Mouse (Mus musculus): ENCODE data around the gene Defb25. TPM values are rescaled to one million over a fixed set of nuclear protein-coding genes. Genes with fewer than 3 reads are reported as not detected.
"Not testable (repeated sequence)": the region's sequence is repeated elsewhere in the genome, so short reads cannot be mapped to it uniquely, and the experiment has no call there.

The Defb25 gene
- polyA plus RNA-seq (2015; fragmentation: Nextera tagmentation; extraction: Ambion mirVana), result 1.6 and 2.1 TPM in 2 replicates

DNA sequence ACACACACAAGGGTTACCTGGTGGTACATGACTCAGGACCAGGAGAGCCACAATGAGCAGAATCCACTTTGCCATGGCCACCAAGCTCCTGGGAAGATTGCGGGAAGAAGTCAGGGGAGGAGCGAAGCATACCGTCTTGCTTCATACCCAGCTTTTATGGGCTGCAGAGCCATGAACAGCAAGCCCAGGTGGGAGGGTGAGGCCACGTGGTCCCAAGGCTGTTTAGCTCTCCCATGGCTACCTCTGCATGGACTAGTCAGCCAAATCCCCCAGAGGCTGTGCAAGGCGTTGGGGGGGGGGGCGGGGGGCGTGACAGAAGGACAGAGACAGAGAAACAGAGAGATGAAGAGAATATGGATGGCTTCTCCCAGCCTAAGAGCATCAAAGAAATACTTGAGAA lies at the start of gene Defb25:
Gene Defb25, minus strand, starts transcription at position 101 of the 400 bp plus-strand sequence.
- DNase-seq (ENCODE audit: low spot score), result no peak

- no peak for DNase-seq (ENCODE audit: low spot score)
These were observed 49.3 kb upstream of the Defb25 start for GRCm38 (mm10) chr2:152672166-152672565.

GRCm38 (mm10) chr2:152671642-152671999 lies 48.8 kb upstream of the Defb25 start:
- DNase-seq (ENCODE audit: low spot score), result peak; percentile 77

GRCm38 (mm10) chr2:152670983-152671641 lies 48.3 kb upstream of the Defb25 start:
- peak; percentile 91 for DNase-seq (ENCODE audit: low spot score)

DNA sequence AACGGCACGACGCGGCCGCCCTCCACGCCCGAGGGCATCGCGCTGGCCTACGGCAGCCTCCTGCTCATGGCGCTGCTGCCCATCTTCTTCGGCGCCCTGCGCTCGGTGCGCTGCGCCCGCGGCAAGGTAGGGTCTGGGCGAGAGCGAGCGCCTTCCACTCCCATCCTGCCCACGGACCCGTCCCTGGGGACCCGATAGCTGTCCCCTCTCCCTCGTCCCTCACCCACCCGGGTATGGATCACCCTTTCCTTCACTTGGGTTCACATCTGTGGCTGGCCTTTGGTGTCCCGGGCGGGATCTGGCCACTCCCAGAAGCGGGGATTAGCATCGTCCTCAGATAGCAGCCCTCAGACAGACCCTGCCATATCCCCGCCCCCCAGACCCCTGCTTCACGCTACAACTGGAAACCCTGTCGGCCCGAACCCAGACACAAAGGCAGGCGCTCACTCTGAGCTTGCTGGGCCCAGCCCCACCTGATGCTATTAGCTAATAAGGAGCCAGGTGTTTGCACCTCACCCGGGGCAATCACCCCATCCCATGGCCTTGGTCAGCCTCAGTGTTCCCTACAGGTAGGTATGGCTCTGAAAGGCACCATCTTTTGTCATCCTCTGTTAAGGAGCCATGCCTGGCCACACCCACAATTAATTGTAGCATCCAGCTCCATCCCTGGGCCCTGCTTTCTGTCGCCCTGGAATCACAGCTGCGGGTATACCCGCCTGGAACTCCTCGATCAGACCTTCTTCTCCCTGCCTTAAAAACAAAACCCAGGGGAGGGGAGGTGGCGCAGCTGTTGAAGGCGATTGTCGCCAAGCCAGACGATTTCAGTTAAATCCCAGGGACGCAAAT lies 47.0 kb upstream of the Defb25 start:
- peak; percentile 16 for DNase-seq (ENCODE audit: low spot score)

DNA sequence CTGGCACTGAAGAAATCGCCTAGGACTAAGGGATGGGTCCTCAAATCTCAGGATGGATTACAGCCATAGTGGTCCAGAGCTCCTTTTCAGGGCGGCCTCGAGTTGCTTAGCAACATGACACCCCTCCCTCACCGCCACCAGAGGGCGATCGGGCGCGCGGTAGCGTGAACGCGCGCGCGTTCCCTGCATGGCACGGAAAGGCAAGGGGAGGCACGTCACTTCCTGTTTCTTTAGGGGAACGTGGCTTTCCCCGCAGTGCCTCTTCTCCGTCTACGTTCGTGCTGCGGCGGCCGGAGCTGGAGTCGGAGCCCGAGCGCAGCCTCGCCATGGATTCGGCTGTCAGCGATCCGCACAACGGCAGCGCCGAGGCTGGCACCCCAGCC lies 46.4 kb upstream of the Defb25 start, which contains the start of gene H13:
Gene H13, plus strand, starts transcription at position 206 of the 383 bp plus-strand sequence.
- peak; percentile 97 for DNase-seq (ENCODE audit: low spot score)

- DNase-seq (ENCODE audit: low spot score), result not testable (repeated sequence)
These were observed 43.3 kb upstream of the Defb25 start for GRCm38 (mm10) chr2:152666191-152666590.

DNA sequence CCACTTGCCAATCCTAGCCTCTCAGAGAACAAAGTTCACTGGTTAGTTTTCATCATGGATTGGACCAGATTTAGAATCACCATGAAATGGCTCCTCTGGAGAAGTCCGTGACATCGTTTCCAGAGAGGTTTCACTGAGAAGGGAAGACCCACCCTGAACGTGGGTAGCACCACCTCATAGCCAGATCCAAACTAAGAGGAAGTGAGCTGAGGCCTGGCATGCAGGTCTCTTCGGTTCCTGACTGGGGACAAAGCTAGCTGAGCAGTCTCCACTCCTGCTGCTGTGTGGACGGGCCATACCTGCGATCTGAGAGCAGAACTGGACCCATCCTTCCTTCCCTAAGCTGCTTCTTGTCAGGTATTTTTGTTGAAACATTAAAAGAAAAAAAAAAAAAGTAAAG lies 38.3 kb upstream of the Defb25 start:
- DNase-seq (ENCODE audit: low spot score), result no peak

DNA sequence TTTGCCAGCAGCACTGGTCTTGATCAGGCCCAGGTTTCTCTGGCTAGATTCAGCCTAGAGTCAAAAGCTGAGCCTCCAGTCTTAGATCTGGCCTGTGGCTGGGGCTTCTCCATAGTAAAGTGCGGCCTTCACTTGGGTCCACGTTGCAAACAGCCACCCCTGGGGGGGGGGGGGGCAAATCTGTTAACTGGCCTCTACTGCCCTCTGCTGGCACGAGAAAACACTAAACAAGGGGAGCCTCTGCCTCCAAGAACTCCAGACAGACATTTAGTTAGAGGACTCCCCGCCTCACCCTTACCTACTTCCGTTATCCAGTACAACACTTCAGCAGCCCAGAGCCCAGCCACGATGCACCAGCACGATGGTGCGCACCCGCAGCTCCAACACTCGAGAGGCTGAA lies 34.5 kb upstream of the Defb25 start:
- peak; percentile 7 for DNase-seq (ENCODE audit: low spot score)

DNA sequence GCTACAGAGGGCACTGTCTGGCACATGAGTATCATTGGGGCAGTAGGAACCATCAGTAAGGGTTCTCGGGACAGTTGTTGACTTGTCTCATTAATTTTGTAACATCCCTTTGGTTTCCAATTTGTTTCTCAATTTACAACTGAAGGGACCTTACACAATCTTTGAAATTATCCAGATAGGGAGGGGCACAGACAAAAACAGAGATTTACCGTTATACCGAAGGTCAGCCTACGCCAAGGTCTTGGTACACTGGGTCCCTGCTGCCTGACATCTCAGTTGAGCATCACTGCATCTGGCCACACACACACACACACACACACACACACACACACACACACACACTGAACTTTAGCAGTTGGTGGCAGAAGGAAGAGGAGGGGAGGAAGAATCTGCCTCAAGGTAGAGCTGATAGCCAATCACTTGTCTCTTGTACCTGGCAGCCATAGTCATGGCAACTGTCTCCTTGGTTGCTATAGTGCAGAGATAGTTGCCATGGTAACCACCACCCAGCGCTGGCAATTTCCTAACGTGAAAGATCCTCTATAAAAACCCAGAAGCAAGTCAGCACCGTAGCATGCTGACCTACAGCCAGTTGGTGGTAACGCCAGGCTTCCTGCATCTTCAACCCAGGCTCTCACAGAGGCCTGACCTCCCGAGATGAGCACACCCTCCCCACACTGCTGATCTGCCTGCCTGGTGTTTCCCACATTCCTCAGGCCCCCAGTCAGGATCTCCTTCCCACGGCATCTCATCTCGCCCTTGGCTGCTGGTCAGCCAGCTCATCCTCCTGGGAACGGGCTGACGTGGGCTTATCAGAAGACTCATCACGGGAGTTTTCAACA lies 31.2 kb upstream of the Defb25 start:
- peak; percentile 20 for DNase-seq (ENCODE audit: low spot score)

GRCm38 (mm10) chr2:152652901-152653620 lies 30.2 kb upstream of the Defb25 start:
- no peak for DNase-seq (ENCODE audit: low spot score)

DNA sequence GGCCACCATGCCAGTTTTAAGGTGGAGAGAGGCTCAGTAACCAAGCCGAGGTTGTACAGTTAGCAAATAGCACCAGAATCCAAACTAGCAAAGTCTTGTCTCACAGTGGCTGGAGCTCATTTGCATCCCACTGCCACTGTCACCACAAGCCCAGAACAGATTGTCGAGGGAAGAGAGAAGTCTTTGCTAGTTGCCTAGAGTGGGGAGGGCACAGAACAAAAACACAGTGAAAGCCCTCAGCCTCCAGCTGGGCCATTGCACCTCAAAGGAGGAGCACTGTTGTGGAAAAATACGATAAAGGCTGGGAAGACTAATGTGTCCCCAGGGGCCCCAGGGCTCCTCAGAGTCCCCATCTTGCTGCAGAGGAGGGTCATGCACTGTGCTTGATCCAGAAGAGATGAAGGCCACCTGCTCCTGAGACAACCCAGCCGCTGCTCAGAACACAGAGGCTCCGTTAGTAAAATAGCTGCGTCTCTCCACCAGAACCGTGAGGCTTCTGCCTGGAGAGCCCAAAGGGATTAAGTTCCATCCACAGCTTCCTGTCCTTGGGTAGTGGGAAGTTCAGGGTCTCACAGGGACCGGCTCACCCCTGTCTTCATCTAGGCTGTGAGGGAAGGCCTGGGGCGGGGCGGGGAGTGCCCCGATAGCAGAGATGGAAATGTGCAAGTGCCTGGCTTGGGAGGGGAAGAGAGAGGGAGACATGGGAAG lies 16.7 kb upstream of the Defb25 start:
- DNase-seq (ENCODE audit: low spot score), result no peak

GRCm38 (mm10) chr2:152638865-152639264 lies 16.0 kb upstream of the Defb25 start:
- no peak for DNase-seq (ENCODE audit: low spot score)

DNA sequence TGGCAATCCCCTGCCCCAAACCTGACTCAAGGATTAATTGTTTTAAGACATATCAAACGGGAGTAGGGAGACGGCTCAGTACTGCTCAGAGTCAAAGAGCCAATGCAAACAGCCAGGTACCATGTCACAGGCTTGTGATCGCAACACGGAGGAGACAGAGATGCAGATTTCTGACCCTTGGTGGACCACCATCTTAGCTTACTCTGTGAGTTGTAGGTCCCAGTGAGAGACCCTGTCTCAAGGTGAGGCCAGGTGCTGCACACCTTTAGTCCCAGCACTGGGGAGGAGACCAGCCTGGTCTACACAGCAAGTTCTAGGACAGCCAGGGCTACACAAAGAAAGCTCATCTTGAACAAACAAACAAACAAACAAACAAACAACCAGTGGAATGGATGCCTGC lies 14.5 kb upstream of the Defb25 start:
- no peak for DNase-seq (ENCODE audit: low spot score)

GRCm38 (mm10) chr2:152637006-152637322 lies 14.1 kb upstream of the Defb25 start:
- DNase-seq (ENCODE audit: low spot score), result no peak

- DNase-seq (ENCODE audit: low spot score), result no peak
These were observed 13.6 kb upstream of the Defb25 start for GRCm38 (mm10) chr2:152636246-152637005.

DNA sequence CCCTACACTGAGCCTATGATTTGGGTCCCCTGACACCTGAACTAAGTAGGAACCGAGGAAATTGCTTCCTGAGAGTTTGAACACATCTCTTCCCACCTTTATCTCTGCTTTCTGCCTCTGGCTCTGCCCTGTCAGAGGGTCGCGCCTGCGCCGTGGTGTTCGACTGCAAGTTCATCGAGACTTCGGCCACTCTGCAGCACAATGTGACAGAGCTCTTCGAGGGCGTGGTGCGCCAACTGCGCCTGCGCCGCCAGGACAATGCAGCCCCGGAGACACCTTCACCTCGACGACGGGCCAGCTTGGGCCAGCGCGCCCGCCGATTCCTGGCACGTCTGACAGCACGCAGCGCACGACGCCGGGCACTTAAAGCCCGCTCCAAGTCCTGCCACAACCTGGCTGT lies 11.5 kb upstream of the Defb25 start:
- no peak for DNase-seq (ENCODE audit: low spot score)

- no peak for DNase-seq (ENCODE audit: low spot score)
These were observed 10.5 kb upstream of the Defb25 start for GRCm38 (mm10) chr2:152633334-152633733.

GRCm38 (mm10) chr2:152629904-152630303 lies 7.1 kb upstream of the Defb25 start:
- no peak for DNase-seq (ENCODE audit: low spot score)

DNA sequence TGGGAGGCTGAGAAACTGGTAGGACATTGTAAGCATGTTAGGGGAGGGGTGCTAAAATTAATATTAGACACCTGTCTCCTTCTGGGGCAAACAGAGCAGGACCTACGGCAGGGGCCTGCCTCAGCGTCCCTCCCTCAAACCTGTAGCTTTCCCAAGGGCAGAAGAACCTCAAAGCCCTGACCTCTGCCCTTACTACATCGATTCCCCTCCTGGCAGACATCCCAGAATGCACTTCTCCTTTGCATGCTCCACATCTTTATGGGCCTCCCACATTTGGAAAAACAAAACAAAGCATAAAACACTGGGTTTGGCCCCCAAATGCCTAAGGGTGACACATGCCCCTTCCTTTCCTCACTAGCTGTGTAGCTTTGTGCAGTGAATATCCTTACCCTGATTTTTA lies 6.4 kb upstream of the Defb25 start:
- DNase-seq (ENCODE audit: low spot score), result no peak

Measured in thymus, postnatal 0 days (tissue).